Mouse (Mus musculus) kidney, adult 8-10 months (tissue): ENCODE data around the gene Upk3b.
"Not testable (repeated sequence)": the region's sequence is repeated elsewhere in the genome, so short reads cannot be mapped to it uniquely, and the experiment has no call there.

Experiments
- DNase-seq, 2 experiments: peaks; one replicate each; pipeline ENCODE4 v3.0.0; 2022

The Upk3b gene

DNA sequence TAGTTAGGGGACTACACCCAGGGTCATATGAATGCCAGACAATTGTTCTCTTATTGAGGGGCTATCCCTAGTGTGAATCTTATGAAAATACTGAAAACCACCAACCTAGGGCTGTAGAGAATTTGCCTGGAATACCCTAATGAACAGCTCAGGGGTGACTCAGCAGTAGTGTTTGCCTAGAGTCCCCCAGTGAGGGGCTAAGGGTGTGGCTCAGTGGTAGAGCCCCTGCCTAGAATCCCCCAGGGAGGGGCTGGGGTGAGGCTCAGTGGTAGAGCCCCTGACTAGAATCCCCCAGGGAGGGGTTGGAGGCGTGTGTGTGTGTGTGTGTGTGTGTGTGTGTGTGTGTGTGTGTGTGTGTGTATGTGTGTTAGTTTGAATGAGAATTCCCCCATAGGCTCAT, 1.6 kb upstream of the Upk3b start:
- DNase-seq: no peak

DNA sequence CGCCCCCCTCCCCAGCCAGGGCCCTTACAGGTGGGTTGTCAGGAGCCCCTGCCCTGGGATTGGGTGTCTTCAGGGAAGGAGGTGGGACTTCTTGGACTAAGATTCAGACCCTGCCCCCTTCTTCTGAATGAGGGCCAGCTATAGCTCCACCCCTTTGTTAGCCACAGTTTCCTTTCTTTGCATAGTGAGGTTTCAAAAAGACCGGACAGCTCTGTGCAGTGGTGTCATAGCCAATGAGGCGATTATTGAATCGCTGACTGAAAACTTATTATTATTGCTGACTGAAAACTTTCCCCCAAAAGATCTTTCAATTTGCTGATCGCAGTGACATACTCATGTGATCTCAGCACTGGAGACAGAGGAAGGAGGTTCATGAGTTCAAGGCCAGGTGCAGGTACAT, 1.9 kb downstream of the Upk3b start:
- DNase-seq: no peak

DNA sequence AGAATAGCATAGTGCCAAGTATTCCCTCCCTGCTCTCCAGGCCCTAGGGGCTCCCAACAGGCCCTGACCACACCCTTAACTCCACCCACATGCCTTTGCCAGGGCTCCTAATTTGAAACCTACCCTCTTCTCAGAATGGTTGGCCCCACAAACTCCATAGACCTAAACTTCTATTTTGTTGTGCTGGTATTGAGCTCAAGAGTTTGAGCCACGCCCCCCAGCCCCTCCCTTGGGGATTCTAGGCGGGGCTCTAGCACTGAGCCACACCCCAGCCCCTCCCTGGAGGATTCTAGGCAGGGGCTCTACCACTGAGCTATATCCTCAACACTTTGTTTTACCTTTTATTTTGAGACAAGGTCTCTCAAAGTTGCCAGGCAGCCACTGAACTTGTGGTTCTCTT, 3.0 kb downstream of the Upk3b start:
- DNase-seq: no peak

DNA sequence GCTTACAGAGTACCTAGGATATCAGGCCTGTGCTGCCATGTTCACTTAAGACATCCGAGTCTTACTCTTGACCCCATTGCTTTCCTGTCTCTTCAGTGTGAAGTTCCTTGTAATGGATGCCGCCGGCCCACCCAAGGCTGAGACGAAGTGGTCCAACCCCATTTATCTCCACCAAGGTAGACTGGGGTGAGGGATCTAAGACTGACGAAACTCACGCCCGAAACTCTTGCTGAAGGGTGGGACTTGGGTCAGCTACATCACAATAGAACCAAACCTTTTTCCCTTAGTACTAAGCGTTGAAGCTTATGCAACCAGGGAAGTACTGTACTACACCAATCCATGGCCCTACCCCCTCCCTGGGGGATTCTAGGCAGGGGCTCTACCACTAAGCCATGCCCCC, 3.4 kb downstream of the Upk3b start:
- no peak for DNase-seq

DNA sequence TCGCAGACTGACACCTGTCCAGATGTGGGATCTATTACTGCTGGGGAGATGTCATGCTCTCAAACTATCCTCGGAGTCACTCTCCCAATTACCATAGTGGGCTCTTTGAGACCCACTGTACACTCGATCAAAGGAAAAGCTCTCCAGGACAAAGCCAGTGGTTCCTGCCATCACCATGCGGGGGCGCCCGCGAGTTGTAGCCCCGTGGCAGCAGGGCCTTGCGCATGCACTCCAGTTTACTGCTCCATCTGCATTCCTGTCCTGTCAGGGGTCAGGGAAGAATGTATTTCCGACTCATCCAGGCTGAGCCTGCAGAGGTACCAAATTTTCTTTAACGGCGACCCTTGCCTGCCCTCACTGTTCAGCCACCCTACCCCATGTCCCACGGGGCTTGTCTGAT, 6.6 kb downstream of the Upk3b start:
- no peak for DNase-seq

DNA sequence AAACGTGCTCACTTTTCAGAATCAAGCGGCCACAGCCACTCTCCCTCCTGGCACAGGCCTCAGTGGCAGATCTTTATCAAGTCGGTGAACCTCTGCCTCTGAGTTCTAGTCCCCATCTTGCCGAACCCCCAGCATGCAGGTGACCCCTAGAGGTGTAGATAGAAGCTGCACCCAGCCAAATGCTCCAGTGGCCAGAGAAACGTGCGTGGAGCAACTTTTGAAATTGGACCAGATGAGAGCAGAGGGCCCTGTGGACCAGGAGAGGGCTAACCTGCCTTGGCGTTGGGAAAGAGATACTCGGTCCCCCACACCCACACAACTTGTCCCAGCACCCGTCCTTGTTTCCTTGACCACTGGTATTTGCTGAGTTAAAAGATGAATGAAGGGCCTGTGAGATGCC, 7.1 kb downstream of the Upk3b start:
- DNase-seq: peak in 1 of 2 experiments; percentile 34

DNA sequence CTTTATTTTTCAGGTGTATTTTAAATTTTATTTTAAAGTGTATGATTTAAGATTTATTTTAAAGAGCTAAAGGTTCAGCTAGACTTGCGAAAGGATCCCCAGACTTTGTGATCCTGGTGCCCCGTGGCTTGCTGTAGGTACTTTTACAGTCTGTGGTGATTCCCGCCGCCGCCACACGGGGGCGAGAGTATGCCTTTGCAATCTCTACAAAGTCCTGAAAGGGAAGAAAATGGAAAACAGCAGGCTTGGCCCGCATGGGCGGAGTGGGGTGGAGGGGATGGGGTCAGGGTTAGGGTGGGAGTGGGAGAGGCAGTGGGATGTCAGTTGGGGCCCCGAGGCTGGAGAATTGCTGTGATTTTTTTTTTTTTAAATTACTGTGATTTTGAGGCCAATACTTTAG, 7.7 kb downstream of the Upk3b start:
- peak; percentile 75 to 92 for DNase-seq

DNA sequence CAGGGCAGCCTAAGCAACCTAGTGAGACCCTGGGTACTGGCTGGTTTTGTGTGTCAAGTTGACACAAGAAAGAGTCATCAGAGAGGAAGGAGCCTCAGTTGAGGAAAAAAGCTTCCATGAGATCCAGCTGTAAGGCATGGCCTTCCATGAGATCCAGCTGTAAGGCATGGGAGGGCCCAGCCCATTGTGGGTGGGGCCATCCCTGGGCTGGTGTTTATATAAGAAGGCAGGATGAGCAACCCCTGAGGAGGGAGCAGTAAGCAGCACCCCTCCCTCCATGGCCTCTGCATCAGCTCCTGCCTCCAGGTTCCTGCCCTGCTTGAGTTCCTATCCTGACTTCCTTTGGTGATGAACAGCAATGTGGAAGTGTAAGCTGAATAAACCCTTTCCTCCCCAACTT, 10.2 kb downstream of the Upk3b start:
- not testable (repeated sequence) for DNase-seq

DNA sequence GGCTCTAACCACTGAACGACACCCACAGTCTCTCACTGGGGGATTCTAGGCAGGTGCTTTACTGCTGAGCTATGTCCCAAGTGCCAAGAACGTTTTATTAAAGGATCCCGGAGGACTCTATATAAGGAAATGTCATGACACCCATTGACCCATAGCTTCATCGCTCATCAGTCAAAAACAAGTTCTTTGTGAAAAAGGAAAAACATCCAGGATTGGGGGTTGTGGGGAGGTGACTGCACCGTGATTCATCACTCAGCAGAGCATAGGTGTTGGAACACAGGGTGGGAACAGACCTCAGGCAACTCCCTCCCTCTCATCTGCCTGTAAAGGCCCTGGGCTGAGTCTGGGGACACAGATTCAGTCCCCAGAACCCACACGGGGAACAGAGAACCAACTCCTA, 11.6 kb downstream of the Upk3b start:
- no peak for DNase-seq

DNA sequence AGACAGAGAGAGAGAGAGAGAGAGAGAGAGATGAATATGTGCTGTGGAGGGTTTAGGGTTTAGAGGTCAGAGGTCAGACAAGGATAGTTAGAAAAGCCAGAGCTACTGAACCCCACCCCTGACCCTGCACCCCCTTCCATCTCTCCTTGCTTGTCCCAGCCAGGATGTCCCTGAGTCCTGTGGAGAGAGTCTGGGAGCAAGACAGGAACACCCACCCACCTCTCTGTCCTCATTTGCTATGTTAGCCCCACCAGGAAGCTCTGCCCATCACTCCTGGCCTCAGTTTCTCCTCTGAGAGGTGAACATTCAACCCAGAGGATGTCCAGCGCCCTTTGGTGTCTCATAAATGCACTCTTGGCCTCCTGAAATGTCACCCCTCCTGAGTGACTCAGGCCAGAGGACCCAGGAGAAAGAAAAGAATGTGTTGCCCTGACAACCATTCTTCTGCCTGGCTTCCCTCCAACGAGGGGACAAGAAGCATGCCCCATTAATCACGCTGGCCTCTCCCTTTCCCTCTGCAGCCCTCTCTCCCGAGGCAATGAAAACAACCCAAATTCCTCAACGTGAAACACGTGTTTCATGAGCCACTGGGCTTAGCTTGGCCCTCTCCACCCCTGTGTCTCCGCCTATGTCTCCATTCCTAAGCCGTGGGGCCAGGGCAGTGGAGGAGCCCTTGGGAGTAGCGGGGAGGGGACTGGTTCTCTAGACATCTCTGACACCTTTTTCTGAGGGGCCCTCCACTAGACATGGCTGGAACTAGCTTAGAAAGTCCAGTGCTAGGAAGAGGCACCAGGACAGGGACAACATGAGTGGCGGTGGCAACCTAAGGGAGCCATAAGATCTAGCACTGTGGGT, 13.2 kb downstream of the Upk3b start:
- DNase-seq: peak; percentile 77 to 91

DNA sequence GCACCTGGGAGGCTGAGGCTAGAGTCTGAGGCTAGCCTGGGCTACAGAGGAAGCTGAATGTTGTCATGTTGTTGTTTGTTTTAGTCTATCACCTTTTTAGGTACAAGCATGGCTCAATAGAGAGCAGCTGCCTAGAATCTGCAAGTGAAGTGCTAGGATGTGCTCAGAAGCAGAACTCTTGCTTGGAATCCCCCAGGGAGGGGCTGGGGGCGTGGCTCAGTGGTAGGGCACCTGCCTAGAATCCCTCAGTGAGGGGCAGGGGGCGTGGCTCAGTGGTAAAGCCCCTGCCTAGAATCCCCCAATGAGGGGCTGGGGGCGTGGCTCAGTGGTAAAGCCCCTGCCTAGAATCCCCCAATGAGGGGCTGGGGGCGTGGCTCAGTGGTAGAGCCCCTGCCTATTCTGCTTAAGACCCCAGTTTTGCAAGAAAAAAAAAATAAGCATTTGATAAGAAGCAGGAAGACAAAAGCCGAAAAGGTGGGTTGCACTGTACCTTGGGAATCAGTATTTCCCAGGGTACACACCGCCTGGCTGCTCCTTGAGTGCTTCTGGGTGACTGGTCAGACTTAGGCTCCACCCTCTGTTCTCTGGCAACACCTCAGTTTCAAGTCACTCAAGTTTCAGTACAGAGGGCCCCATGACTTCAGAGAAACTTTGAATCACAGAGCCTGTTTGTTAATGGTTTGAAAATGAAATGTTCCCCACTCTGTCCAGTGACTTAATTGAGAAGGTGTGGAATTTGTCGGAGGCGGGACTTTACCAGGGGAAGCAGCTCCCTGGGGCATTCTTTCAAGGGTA, 14.8 kb downstream of the Upk3b start:
- peak; percentile 43 to 77 for DNase-seq

DNA sequence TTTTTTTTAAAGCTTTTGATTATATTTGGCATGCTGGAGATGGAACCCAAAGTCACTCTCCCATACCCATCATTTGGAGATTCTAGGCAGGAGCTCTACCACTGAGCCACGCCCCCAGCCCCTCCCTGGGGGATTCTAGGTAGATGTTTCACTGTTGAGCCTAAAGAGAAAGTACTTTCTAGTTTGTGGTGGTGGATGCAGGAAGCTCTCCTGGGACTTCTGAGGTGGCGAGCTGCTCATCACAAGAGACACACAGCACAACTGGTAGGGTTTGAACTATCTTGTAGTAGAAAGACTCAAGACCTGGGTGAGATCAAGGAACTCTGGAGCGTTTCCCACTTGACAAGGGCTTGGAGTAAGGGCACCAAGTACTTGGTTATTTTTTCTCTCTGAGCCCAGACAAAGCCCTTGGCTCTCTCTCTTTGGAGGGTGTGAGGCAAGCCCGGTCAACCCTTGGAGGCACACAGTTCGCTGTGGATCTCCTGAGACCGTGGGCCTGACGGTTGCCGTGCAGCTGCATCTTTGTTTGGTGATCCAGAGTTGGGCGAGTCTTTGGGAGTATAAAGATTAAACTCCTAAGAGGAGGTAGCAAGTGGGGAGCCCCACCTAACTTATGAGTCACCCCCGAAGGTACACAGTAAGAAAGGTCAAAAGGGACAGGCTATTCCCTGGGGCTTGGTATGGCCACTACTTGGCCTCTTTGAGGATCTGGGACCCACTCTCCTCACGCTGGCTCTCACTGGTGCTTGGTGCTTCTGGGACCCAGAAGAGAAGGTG, 16.2 kb downstream of the Upk3b start, which contains the start of gene Upk3bl:
Gene Upk3bl, plus strand, starts transcription at position 192 of the 777 bp plus-strand sequence.
- DNase-seq: no peak

DNA sequence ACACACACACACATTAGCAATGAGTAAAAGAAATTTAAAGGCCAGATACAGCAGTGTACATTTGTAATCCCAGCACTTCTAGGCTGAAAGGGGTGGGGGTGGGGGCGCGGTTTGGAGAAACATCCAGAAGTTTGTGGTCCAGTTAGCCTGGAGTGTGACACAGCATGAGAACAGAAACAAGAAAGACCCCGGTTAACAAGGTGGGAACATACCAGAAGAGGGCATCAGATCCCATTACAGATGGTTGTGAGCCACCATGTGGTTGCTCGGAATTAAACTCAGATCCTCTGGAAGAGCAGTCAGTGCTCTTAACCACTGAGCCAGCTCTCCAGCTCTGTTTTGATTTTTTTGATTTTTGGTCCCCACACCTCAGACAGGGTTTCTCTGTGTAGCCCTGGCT, 17.8 kb downstream of the Upk3b start:
- DNase-seq: no peak

DNA sequence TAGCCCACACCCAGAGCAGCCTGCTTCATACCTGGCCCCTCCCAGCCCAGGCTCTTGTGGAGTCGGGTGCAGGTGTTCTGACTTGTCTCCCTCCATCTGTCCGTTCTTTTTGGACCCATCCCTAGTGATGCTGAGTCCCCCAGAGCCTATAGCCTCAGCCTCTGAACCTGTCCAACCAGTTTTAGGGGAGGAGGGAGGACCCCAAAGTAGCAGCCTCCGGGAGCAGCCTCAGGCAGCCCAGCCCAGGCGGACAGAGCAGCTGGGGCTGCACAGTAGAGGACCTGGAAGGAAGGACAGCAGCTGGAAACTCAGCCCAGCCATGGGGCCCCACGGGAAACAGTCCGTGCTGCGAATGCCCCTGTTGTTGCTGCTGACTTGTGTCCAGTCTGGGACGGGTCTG, 18.8 kb downstream of the Upk3b start:
- no peak for DNase-seq

DNA sequence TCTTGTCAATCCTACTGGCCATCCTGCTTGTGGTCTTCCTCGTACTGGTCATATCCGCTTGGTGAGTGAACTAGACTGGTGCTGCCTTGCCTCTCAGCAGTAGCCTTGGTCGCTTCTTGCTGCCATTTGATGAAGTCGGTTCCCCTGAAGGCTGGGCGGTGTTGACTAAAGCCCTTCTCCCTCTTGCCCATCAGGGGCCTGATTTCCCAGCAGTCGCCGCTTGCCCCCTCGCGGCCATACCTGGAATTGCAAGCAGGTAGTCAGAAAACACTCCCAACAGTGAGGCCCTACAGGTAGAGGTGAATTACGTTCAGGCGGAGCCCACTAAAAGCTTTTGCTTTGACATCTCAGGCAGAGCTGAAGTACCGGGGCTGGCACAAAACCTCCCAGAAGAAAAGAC, 23.3 kb downstream of the Upk3b start:
- peak; percentile 65 to 84 for DNase-seq

DNA sequence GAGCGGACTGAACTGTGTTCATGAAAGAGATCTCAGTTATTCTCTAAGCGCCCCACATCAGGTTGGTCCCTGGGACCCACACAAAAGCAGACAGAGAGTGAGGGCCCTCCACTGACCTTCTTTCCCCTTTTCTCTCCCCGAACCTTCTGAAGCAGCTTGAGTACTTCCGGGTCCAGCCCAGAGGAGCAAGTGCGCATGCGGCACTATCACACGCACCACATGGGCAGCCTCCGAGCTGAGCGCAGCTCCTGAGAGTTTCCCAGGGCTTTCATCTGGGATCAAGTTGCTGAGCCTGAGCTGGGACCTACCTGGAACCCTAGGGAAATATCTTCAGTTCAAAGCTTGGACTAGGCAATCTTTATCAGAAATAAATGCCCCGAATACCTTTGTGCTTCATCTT, 25.6 kb downstream of the Upk3b start:
- no peak for DNase-seq

DNA sequence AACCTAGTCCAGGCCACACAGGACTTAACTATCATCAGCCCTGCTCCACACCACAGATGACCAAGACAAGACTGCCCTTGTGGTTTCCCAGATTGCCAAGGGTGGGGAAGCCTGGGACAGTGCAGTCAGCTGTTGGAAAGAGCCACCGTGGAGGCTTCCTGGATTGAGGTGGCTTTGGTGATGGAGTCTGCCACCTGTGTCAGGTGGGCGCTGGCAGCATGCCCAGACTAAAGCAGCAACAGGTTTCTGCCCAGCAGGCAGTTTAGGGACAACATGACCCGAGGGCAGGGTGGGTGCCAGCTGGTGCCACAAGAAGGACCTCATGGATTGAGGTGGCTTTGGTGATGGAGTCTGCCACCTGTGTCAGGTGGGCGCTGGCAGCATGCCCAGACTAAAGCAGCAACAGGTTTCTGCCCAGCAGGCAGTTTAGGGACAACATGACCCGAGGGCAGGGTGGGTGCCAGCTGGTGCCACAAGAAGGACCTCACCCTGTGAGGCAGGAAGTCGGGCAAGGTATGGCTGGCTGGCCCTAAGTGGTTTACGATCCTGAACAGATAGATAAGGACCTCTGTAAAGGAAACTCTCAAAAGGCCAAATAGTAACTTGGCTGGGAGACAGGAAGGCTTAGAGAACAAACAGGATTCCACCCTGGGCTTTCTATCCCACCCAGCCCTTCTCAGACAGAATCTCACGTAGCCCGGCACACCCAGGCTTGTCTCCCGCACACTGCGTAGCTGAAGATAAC, 28.3 kb downstream of the Upk3b start:
- not testable (repeated sequence) for DNase-seq

DNA sequence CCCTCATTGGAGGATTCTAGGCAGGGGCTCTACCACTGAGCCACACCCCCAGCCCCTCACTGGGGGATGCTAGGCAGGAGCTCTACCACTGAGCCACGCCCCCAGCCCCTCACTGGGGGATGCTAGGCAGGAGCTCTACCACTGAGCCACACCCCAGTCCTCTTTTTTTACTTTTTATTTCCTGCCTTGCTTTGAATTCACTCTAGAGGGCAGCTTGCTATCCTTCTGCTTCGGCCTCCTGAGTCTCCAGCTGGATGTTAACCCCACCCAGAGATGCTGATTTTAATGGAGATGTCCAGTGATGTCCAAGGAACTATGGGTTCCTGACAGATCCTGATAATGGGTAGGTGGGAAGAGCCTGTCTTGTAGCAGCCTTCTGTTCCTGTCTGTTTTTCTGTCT, 31.1 kb downstream of the Upk3b start:
- no peak for DNase-seq

DNA sequence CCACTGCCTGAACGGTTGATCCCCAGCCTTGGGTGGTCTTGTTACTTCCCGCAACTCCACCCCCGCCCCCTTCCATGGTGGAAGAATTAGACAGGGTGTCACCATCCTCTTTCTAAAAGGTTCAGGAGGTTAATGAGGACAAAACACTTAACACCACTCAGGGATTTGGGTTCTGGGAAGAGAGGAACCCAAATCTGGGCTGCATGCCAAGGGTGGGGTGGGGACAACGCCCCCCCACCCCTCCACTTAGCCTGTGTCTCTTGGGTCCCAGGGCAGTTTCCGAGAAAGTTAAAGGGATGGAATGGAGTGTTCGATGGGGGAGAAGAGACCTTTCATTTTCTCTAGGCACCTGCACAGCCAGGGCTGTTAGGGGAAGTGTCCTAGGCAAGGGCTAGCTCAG, 34.8 kb downstream of the Upk3b start:
- no peak for DNase-seq

DNA sequence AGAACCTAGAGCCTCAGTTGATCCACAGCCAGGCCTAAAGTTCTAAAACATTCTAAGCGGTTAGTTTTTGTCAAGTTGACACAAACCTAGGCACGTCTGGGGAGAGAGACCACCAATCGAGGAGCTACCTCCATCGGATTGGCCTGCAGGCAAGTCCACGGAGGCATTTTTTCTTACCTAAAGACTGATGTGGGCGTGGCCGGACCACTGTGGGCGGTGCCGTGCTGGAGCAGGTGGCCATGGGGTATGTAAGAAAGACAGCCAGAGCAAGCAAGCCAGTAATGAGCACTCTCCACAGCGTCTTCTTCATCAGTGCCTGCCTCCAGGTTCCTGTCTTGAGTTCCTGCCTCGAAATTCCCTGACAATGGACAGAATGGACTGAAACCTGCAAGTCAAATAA, 35.2 kb downstream of the Upk3b start:
- no peak for DNase-seq

DNA sequence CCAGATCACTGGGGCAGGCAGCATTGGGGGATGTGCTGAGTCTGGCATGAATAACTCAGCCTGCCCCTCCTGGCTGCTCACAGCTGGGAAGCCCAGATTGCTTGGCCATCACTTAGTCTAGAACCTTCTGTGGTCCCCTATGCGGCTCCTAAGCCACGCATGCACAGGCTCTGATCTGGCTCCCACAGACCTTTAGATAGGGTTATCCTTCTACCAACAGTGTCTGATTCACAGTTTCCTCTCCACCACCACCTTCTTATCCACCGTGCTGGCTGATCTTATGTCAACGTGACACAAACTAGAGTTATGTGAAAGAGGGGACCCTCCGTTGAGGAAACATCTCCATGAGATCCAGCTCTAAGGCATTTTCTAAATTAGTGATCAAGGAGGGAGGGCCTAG, 36.8 kb downstream of the Upk3b start:
- DNase-seq: no peak

DNA sequence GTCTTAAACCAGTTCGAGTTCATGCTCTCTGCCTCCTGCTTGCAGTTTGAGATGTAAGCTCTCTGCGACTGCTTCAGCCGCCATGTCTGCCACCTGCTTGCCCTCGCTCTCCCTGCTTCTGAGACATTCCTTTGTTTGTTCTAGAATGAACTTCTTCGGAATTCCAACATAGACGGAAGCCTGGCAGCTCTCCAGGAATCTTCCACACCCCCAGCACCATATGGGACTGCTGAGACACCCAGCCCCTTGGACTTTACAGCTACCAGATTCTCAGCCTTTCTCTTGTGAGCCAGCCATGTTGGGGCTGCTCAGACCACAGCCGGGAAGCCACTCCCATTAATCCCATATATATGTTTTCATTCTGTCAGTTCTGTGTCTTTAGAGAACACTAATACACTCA, 38.0 kb downstream of the Upk3b start:
- DNase-seq: no peak
